Mouse (Mus musculus): ENCODE measurements around the gene Tbx21.

DNA sequence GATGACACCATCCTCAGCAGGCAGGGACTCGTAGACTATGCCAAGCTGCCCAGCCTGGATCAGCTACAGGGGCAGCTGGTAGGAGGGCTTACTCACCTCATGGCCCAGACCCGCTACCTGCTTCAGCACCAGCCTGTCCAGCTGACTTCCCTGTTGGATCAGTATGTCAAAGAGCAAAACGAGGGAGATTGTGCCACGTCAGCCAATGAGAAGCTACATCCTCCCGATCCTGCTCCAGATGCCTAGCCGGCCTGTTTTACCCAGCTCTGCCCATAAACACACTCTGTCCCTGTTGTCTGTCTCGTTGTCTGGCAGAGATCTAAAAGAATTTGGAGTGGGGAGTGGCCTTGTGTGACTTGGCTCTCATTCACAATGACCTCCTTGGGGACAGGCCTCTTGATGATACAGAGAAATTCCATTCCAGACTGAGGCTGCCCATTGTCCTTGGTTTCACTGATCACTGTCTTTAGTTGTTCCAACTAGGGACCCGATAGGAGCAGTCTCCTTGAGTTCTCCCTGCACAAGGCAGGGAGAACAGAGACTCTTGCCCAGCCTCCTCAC lies 67.0 kb downstream of the Tbx21 start:
- TF ChIP-seq CTCF (IDR thresholded peaks at IDR 0.05; ENCODE audit: low read depth) (no peak), EP300 (optimal IDR thresholded peaks at IDR 0.05) (no peak)

All from stomach, postnatal 0 days (tissue).